Mouse (Mus musculus) right cerebral cortex, postnatal 14 days (tissue): ENCODE measurements around the gene Vps26c.
"Not testable (repeated sequence)": the region's sequence is repeated elsewhere in the genome, so short reads cannot be mapped to it uniquely, and the experiment has no call there.

Experiments
- DNase-seq: peaks from one replicate; pipeline ENCODE4 v3.0.0; 2022

Vps26c gene

DNA sequence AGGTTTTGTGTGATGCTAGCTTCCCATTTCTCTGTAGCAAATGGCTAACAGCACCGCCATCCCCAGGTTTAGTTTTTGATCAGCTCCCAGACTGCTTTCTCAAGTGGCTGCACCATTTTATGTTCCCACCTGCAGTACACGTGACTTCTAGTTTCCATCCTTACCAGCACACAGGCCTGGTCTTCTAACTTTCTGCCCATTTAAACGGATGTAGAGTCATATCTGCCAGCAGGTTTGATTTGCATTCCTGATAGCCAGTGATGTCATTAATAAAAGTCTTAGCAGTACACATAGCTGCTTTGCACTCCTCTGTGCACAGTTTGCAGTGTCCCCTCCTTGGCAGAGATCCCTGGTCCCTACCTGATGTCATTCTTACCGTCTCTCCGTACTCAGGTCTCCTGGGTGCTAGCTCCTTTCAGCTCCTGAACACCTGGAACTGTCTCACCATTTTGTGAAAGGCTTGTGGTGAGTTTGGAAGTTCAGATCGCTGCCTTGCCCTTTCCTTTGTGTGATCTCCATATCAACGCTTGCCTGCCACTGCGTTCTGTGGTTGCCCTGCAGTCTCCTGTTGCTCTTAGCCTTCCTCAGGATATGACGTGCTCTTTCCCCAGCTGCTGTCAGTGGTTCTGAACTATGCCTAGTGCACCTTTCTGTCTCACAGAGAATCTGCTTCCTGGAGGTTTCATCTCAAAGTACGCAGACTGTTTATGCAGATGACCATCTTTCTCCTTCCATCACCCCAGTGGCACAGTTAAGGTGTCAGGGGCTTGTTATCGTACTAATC lies 41.7 kb downstream of the Vps26c start:
- no peak for DNase-seq

DNA sequence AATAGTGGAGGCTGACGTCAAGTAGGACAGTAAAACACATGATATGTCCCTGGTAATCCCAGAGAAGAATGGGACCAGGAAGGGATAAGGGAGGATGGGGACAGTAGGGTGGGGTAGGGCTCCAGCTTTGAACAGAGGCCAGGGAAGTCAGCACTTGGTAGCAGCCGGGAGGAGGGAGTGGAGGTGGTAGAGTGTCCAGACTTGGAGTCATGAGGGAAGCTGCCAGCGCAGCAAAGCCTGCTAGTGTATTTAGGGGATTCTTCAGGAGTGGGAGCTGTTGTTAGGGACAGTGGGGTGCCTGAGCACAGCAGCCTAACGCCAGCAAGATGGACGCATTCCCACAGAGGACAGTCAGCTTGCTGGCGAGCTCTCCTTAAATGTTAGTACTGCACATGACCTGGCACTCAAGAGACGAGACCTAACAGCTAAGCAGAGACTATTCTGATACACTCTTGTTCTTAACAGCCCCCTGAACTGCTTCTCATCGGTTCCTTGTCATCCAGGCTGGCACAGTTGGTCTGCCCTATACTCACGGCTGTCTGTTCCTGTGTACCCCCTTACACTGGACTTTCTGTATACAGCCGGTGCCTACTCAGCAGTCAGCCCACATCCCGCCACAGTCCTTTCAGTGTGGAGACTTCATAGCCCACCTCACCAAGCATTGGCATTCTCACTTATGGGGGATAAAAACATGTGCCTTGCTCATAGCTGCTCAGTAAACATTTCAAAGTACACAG lies 53.4 kb downstream of the Vps26c start:
- no peak for DNase-seq

DNA sequence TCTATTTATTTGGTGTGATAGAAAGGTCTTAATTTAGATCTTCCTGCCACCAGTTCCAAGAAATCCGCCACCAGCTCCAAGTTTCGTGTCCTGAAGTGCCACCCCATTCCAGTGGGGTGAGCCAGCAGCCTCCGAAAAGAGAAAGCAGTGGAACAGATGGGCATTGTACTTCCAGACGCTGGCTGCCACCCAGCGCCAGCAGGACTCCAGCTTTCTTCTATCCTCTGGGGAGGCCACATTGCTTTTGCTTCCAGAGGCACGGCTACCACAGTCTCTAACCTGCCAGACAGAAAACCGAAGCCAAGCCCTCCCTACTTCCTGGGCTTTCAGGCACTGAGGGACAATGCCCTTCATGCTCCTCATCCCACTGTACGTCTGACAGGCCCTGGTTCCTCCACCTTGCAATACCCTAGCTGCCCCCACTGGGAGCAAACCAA lies 54.1 kb downstream of the Vps26c start:
- peak; percentile 75 for DNase-seq

DNA sequence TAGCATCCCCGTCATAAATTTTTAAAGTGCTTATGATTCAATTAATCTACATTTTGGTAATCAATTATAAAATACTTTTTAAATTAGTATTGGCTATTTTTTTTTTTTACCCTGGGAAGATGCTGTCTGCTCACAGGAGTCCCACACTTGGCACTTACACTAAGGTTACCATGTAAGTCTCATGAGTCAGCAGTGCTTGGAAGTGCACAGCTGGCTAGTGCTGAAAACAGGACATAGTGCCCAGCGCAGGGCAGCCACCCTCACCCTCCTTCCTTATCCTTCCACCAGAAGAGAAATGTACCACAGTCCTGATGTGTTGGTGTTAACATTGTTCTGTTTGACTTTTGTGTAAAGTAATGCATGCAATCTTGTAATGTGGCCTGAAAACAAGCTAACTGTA lies 58.2 kb downstream of the Vps26c start:
- no peak for DNase-seq

DNA sequence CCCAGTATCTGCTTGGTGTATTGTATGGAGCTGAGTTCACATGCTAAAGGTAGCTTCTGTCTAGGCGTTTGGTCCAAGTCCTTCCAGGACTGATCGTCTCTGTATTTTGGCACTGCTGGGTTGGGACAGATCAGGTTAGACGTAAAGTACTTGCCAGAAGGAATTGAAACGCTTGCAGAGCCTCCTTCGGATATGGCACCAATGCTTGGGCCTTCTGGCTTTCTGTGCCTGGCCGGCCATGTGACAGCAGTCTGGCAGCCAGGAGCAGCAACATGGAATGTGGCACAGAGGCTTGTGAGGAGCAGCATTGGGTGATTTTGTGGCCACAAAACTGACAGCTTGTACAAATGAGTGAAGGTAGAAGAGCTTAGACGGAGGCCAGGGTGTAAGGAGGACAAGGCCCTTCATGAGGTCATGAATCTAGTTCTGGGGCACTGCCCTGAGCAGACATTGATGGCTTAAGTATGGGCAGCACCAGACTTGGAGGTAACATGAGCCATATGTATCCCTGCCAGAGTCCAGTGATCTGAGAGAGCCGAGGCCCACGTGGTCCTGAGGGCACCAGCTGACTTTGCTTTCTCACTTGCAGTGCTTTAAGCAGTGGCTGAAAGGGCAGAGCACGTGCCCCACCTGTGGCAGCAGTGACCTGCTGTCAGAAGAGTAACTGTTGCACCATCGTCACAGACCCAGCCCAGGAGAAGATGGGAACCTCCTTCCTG lies 59.1 kb downstream of the Vps26c start:
- DNase-seq: no peak

DNA sequence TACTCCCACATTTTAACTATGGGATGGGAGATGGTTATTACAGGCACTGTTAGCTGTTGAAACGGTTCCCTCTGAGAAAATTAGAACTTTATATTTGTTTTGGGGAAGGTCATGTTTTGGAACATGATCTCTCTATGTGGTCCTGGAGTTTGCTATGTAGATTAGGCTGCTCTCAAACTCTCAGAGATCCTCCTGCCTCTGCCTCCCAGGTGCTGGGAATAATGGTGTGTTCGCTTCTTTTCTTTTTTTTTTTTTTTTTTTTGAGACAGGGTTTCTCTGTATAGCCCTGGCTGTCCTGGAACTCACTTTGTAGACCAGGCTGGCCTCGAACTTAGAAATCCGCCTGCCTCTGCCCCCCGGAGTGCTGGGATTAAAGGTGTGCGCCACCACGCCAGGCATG lies 60.3 kb downstream of the Vps26c start:
- DNase-seq: not testable (repeated sequence)

DNA sequence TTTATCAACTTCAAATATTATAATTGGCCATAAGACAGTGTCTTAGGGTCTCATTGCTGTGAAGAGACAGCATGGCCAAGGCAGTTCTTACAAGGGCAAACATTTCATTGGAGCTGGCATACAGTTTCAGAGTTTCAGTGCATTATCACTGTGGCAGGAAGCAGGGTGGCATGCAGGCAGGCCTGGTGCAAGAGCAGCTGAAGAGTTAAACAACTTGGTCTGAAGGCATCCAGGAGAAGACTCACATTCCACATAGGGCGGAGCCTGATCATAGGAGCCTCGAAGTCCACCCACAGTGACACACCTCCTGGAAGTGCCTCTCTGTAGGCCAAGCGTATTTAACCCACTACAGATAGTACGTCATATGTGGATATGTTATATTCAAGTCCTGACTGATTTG lies 60.7 kb downstream of the Vps26c start:
- DNase-seq: no peak

DNA sequence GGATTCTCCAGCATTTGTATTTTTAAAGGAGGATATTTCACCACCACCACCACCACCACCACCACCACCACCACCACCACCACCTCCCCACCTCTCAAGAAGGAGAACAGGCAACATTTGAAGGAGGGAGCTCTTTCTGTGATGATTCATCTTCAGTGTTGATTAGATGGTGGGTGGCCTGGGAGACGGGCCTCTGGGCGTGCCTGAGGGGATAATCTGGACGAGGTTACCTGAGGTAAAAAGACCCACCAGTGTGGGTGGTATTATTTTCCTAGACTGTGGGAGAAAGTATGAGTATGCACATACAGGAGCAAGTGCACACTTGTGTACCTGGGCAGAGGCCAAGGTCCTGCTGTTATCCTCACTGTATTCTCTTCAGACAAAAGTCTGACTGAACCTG lies 62.6 kb downstream of the Vps26c start:
- DNase-seq: no peak

DNA sequence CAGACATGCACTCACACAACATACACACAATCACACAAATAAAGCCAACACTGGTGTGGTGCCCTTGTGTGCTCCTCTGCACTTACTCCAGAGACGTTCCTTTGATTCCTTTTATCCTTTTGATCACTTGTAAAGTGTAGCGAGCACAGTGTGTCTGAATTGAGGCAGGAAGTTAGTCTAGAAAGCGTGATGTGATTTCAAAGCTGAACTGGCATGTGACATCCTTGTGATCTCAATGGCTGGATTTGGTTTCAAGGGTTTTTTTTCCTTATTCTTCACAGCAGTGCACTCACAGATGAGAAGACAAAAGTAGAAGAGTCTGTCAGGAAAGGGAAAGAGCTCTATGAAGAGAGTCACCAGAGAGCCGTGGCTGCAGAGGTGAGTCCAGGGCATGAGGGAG lies 72.5 kb downstream of the Vps26c start:
- DNase-seq: no peak

DNA sequence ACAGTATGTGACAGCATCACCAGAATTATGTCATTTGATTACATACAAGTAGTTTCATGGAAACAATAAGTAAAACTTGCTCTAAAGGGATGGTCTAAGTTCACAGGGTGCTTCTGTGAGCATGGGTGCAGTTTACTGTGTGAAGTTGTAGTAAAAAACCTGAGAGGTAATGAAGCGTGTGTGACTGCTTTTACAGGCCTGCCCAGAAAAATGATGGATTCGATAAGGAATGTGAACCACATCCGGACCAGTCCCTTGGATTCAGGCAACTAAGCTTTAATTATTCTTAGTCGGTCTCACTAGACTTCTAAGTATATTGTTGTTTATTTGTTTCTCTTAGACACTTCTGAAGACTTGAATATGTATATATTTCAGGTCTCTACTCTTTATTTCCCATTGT lies 73.9 kb downstream of the Vps26c start:
- no peak for DNase-seq

DNA sequence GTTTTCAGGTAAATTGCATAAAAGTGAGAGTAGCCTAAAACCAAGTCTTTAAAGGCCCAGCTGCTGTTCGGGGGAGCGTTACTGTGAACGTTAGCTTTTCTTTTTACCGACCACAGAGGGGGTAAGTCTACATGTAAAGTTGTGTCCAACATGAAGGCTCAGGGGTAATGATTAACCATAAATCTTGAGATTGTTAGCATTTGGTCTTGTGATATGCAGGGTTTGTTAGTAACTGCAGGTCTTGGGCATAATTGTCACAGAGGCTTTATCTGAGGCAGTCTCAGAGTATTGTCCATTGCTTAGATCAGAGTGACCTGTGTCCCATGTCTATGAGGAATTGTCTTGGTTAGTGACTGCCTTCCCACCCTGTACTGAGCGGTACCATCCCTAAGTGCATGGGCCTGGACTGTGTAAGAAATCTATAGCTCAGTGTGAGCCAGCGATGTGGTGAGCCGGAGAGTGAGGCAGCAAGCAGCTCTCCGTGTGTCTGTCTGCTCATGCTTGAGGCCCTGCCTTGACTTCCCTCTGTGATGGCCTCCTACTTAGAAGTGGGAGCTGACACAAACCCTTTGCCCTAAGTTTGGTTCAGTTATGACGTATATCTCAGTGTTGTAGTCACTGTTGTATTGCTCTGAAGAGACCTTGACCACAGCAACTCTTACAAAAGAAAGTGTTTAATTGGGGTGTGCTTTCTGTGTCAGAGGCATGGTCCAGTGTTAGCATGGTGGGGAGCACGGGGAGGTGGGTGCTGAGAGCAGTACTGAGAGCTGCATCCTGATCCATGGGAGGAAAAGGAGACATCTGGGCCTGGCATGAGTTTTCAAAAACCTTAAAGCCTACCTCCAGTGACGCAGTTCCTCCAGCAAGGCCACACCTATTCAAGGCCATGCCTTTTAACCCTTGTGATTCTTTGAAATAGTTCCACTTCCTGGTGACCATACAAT lies 74.8 kb downstream of the Vps26c start:
- no peak for DNase-seq

DNA sequence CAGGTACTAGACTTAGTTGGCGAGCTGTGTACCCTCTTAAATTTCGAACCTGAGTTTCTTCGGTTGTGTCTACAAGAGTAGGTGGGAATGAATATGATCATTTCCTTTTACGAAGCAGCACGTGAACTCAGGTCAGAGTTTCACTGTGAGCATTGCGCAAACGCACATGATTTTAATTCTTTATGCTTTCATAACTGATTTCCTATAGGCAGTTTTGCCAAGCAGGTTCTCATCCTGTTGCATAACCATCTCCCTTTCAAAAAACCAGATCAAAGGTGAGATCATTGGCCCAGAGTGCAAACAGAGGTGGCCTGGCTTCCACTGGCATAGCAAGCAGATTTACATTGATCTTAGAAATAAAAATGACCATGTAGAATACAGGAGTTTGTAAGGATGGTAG lies 77.0 kb downstream of the Vps26c start:
- DNase-seq: no peak

DNA sequence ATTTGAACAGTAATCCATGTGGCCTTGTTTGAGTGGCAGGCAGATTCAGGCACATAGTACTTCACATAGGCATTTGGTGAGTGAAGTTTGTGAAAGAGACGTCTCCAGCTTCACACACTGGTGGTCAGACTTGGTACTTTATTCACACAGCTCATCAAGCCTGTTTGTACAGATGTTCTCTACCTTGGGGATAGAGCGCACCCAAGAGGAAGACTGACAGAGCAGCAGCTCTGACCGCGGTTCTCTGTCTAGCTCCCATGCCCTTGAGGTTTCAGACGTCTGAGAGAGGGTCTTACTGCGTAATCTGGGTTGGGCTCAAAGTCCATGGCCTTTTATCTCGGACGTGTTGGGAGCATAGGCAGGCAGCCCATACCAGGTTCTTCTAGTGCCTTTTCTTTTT lies 77.5 kb downstream of the Vps26c start:
- no peak for DNase-seq
